Mouse (Mus musculus) thymus, adult 2 months (tissue): ENCODE measurements around the gene Krtap1-5. TPM values are rescaled to one million over a fixed set of nuclear protein-coding genes. Genes with fewer than 3 reads are reported as not detected.
"Not testable (repeated sequence)": the region's sequence is repeated elsewhere in the genome, so short reads cannot be mapped to it uniquely, and the experiment has no call there.

Experiments used
- DNase-seq: peaks from one replicate; pipeline ENCODE4 v3.0.0; 2021
- H3K27ac ChIP-seq: fragments of 200-500 bp; 2 replicates; pipeline ENCODE4 v1.5.1; 2012; ENCODE audit warnings: low read length, control low read depth; ENCODE audit not compliant: control insufficient read depth, insufficient read depth
- H3K27me3 ChIP-seq: fragments of 200-500 bp; 2 replicates; pipeline ENCODE4 v1.6.1; 2012; ENCODE audit warnings: mild to moderate bottlenecking, low read length, moderate library complexity, mixed read lengths; ENCODE audit not compliant: control insufficient read depth, insufficient read depth
- H3K36me3 ChIP-seq: fragments of 200-500 bp; 2 replicates; pipeline ENCODE4 v1.6.1; 2012; ENCODE audit warnings: mild to moderate bottlenecking, low read length, moderate library complexity; ENCODE audit not compliant: control insufficient read depth, insufficient read depth
- H3K4me1 ChIP-seq: fragments of 200-500 bp; replicated peaks from 2 replicates; pipeline ENCODE4 v1.6.1; 2012; ENCODE audit warnings: low read length; ENCODE audit not compliant: control insufficient read depth, insufficient read depth
- H3K4me3 ChIP-seq: fragments of 200-500 bp; 2 replicates; pipeline ENCODE4 v1.5.1; 2012; ENCODE audit warnings: mild to moderate bottlenecking, low read length, control low read depth, moderate library complexity; ENCODE audit not compliant: control insufficient read depth, insufficient read depth
- CTCF ChIP-seq: fragments of 200-500 bp; IDR thresholded peaks from 2 replicates; pipeline ENCODE4 v1.5.1; 2012; ENCODE audit warnings: mild to moderate bottlenecking, control low read depth, low read length, moderate library complexity, borderline replicate concordance; ENCODE audit not compliant: control insufficient read depth, poor library complexity, insufficient read depth; ENCODE audit errors: extremely low read depth
- POLR2A ChIP-seq: fragments of 200-500 bp; IDR thresholded peaks from 2 replicates; pipeline ENCODE4 v1.6.1; 2012; ENCODE audit warnings: mild to moderate bottlenecking, low read length, control low read depth, moderate library complexity; ENCODE audit not compliant: control insufficient read depth, poor library complexity, insufficient read depth; ENCODE audit errors: extremely low read depth
- WGBS: fragments of 180-500 bp; shearing (Covaris S2); methylation state at CpG from one replicate; pipeline ENCODE4 v1.1.7; 2018; 5-methylcytosine and 5-hydroxymethylcytosine counted together
- polyA plus RNA-seq: library from polyadenylated mRNA; depleted of rRNA; stranded (reverse); fragments of >200 nt; gene quantifications from 2 replicates; pipeline ENCODE4 v1.2.3, GENCODE M21; 2012; rRNA removed

The Krtap1-5 gene
- not detected in 2 replicates for polyA plus RNA-seq

- Histone ChIP-seq H3K27ac (no peak within 1 kb of the TSS), H3K36me3 (no peaks in the 10 kb centered on the region), H3K4me1 (no peaks in the 10 kb centered on the region), H3K4me3 (no peak within 1 kb of the TSS), H3K27me3 (no peaks in the 10 kb centered on the region)
- WGBS: 87% methylated on average over 6 of the region's 6 CpGs
- no peak for DNase-seq
- TF ChIP-seq POLR2A (no peak), CTCF (no peak)
Measured at GRCm38 (mm10) chr11:99580636-99581035, at the start of gene Krtap1-5. TSS of gene Krtap1-5 (minus strand) at chr11:99581016.

GRCm38 (mm10) chr11:99628138-99628537 lies 47.3 kb upstream of the Krtap1-5 start, which contains the start of gene Krtap4-1:
TSS of gene Krtap4-1 (minus strand) at chr11:99628238.
- H3K27me3 ChIP-seq: no peaks in the 10 kb centered on the region
- WGBS: 86% methylated on average over 4 of the region's 4 CpGs
- TF ChIP-seq CTCF: no peak
- no peak for TF ChIP-seq POLR2A

GRCm38 (mm10) chr11:99620335-99620734 lies 39.5 kb upstream of the Krtap1-5 start, which contains the start of gene Gm11562:
TSS of gene Gm11562 (minus strand) at chr11:99620435.
- no peaks in the 10 kb centered on the region for H3K27me3 ChIP-seq
- no peak within 1 kb of the TSS for H3K27ac ChIP-seq
- no peak for DNase-seq
- WGBS: 74% methylated on average over 2 of the region's 2 CpGs
- no peaks in the 10 kb centered on the region for H3K4me1 ChIP-seq
- H3K4me3 ChIP-seq: no peak within 1 kb of the TSS
- TF ChIP-seq POLR2A (no peak), CTCF (no peak)
- no peaks in the 10 kb centered on the region for H3K36me3 ChIP-seq

More at GRCm38 (mm10) chr11:99628138-99628537, 47.3 kb upstream of the Krtap1-5 start, which contains the start of gene Krtap4-1:
- no peak for DNase-seq
- no peak within 1 kb of the TSS for H3K4me3 ChIP-seq
- no peaks in the 10 kb centered on the region for H3K36me3 ChIP-seq
- H3K27ac ChIP-seq: no peak within 1 kb of the TSS
- no peaks in the 10 kb centered on the region for H3K4me1 ChIP-seq

- WGBS: 58% methylated on average over 3 of the region's 3 CpGs
- no peaks in the 10 kb centered on the region for H3K27me3 ChIP-seq
- no peak within 1 kb of the TSS for H3K27ac ChIP-seq
- no peaks in the 10 kb centered on the region for H3K4me1 ChIP-seq
- H3K36me3 ChIP-seq: no peaks in the 10 kb centered on the region
- DNase-seq: no peak
- TF ChIP-seq POLR2A (no peak), CTCF (no peak)
- no peak within 1 kb of the TSS for H3K4me3 ChIP-seq
Measured at GRCm38 (mm10) chr11:99614796-99615363, 34.1 kb upstream of the Krtap1-5 start, which contains the start of gene Krtap2-4. TSS of gene Krtap2-4 (minus strand) at chr11:99614846.

GRCm38 (mm10) chr11:99610089-99610488 lies 29.3 kb upstream of the Krtap1-5 start, which contains the start of gene Gm11937:
TSS of gene Gm11937 (minus strand) at chr11:99610189.
- not testable (repeated sequence) for H3K4me1 ChIP-seq, H3K27ac ChIP-seq, H3K27me3 ChIP-seq, H3K36me3 ChIP-seq, H3K4me3 ChIP-seq, DNase-seq
- WGBS: 69% methylated on average over 1 of the region's 2 CpGs

GRCm38 (mm10) chr11:99609126-99609525 lies 28.3 kb upstream of the Krtap1-5 start:
- Histone ChIP-seq H3K36me3 (no peaks in the 10 kb centered on the region), H3K4me3 (no peak overlapping the region), H3K4me1 (no peaks in the 10 kb centered on the region), H3K27ac (no peak overlapping the region), H3K27me3 (no peaks in the 10 kb centered on the region)
- 74% methylated on average over 1 of the region's 1 CpGs for WGBS
- TF ChIP-seq POLR2A: no peak
- no peak for TF ChIP-seq CTCF
- no peak for DNase-seq

- not testable (repeated sequence) for H3K27ac ChIP-seq, DNase-seq, H3K27me3 ChIP-seq, H3K36me3 ChIP-seq, H3K4me3 ChIP-seq, H3K4me1 ChIP-seq
- 45% methylated on average over 1 of the region's 1 CpGs for WGBS
Measured at GRCm38 (mm10) chr11:99603208-99603607, 22.4 kb upstream of the Krtap1-5 start, which contains the start of gene Gm11938. TSS of gene Gm11938 (minus strand) at chr11:99603308.

- H3K4me1 ChIP-seq: not testable (repeated sequence)
- 88% methylated on average over 6 of the region's 6 CpGs for WGBS
Measured at GRCm38 (mm10) chr11:99597742-99598141, 16.9 kb upstream of the Krtap1-5 start, which contains the start of gene Krtap9-3. TSS of gene Krtap9-3 (minus strand) at chr11:99598105.

More at GRCm38 (mm10) chr11:99597742-99598141, 16.9 kb upstream of the Krtap1-5 start, which contains the start of gene Krtap9-3:
- not testable (repeated sequence) for H3K27ac ChIP-seq, DNase-seq, H3K36me3 ChIP-seq, H3K27me3 ChIP-seq, H3K4me3 ChIP-seq
